Mouse (Mus musculus) heart, postnatal 0 days (tissue): ENCODE measurements at regions not wholly inside any gene's neighbourhood (a gene's known extent, or its start where the extent isn't known, plus 50 kb on each side); places are given as distances from the start of the nearest gene placed in this dataset.
"Not testable (repeated sequence)": the region's sequence is repeated elsewhere in the genome, so short reads cannot be mapped to it uniquely, and the experiment has no call there.

Source experiments
- ATAC-seq: fragments of 200-750 bp; cut with Nextera tagmentation; 2 replicates; pipeline ENCODE4 v1.8.0; 2017; ENCODE audit warnings: low read depth, moderate number of reproducible peaks, moderate library complexity; ENCODE audit not compliant: insufficient read depth
- DNase-seq: peaks from one replicate; pipeline ENCODE4 v3.0.0-alpha.2; 2016; ENCODE audit warnings: low spot score
- H3K27ac ChIP-seq: fragments of 300-500 bp; sonication (generic); 2 replicates; pipeline ENCODE4 v1.5.1; 2014; ENCODE audit warnings: low read depth, mild to moderate bottlenecking
- H3K27me3 ChIP-seq: fragments of 300-500 bp; sonication (generic); 2 replicates; pipeline ENCODE4 v1.6.1; 2014; ENCODE audit warnings: low read length, mixed read lengths; ENCODE audit not compliant: control insufficient read depth, insufficient read depth
- H3K36me3 ChIP-seq: fragments of 300-500 bp; sonication (generic); replicated peaks from 2 replicates; pipeline ENCODE4 v1.6.1; 2014; ENCODE audit warnings: low read length, mixed read lengths; ENCODE audit not compliant: control insufficient read depth, insufficient read depth
- H3K4me1 ChIP-seq: fragments of 300-500 bp; sonication (generic); 2 replicates; pipeline ENCODE4 v1.6.1; 2014; ENCODE audit warnings: antibody characterized with exemption; ENCODE audit not compliant: control insufficient read depth, insufficient read depth
- H3K4me2 ChIP-seq: fragments of 300-500 bp; sonication (generic); 2 replicates; pipeline ENCODE4 v1.6.1; 2014; ENCODE audit warnings: low read depth, mild to moderate bottlenecking, low read length, moderate library complexity
- H3K4me3 ChIP-seq: fragments of 300-500 bp; sonication (generic); 2 replicates; pipeline ENCODE4 v1.5.1; 2014; ENCODE audit warnings: low read depth, low read length
- H3K9ac ChIP-seq: fragments of 300-500 bp; sonication (generic); replicated peaks from 2 replicates; pipeline ENCODE4 v1.6.1; 2014; ENCODE audit warnings: low read depth, low read length, mixed read lengths
- H3K9me3 ChIP-seq: fragments of 300-500 bp; sonication (generic); replicated peaks from 2 replicates; pipeline ENCODE4 v1.6.1; 2016; ENCODE audit warnings: low read length; ENCODE audit not compliant: control insufficient read depth
- CTCF ChIP-seq: IDR thresholded peaks from 2 replicates; pipeline ENCODE4 v1.5.1; 2016; ENCODE audit warnings: antibody characterized with exemption, control low read depth, low read depth
- EP300 ChIP-seq: IDR thresholded peaks from 2 replicates; pipeline ENCODE4 v1.6.1; 2016; ENCODE audit warnings: antibody characterized with exemption, low read depth
- WGBS: fragments of 180-500 bp; shearing (Covaris S2); extraction: QIAGEN DNeasy Blood & Tissue Kit; methylation state at CpG from one replicate; pipeline ENCODE4 v1.1.7; 2014; 5-methylcytosine and 5-hydroxymethylcytosine counted together

- Histone ChIP-seq H3K4me2 (peak overlapping the region; percentile 36), H3K9me3 (no peaks in the 10 kb centered on the region), H3K4me1 (no peaks in the 10 kb centered on the region), H3K4me3 (peak overlapping the region; percentile 8; the same call in 1 of the 2 replicates), H3K9ac (no peak overlapping the region), H3K27me3 (no peaks in the 10 kb centered on the region), H3K36me3 (no peaks in the 10 kb centered on the region), H3K27ac (no peak overlapping the region)
- TF ChIP-seq CTCF (peak; percentile 65), EP300 (no peak)
- 5% methylated on average over 10 of the region's 10 CpGs for WGBS
- ATAC-seq, result no peak
- peak; percentile 67 for DNase-seq
Measured at GRCm38 (mm10) chr16:65629186-65629585, 66.7 kb upstream of the Chmp2b start.

- H3K9ac ChIP-seq, result no peak overlapping the region
- no peaks in the 10 kb centered on the region for H3K9me3 ChIP-seq
- H3K4me2 ChIP-seq, result no peak overlapping the region
- no peak for TF ChIP-seq EP300
- TF ChIP-seq CTCF, result no peak
- H3K27ac ChIP-seq, result no peak overlapping the region
- 37% methylated on average over 5 of the region's 5 CpGs for WGBS
- no peaks in the 10 kb centered on the region for H3K4me1 ChIP-seq
- no peaks in the 10 kb centered on the region for H3K27me3 ChIP-seq
- DNase-seq (no peak), ATAC-seq (no peak)
- no peak overlapping the region for H3K4me3 ChIP-seq
- no peaks in the 10 kb centered on the region for H3K36me3 ChIP-seq
Measured at GRCm38 (mm10) chr16:65631680-65632079, 69.2 kb upstream of the Chmp2b start.

- H3K27ac ChIP-seq, H3K9me3 ChIP-seq, H3K4me3 ChIP-seq, H3K4me1 ChIP-seq, H3K9ac ChIP-seq, H3K27me3 ChIP-seq, H3K4me2 ChIP-seq, DNase-seq, ATAC-seq, H3K36me3 ChIP-seq: not testable (repeated sequence)
- 72% methylated on average over 3 of the region's 3 CpGs for WGBS
Measured at GRCm38 (mm10) chr16:65646741-65647140, 84.2 kb upstream of the Chmp2b start.

- Histone ChIP-seq H3K36me3 (no peaks in the 10 kb centered on the region), H3K4me1 (no peaks in the 10 kb centered on the region), H3K4me2 (no peak overlapping the region), H3K27ac (no peak overlapping the region), H3K4me3 (no peak overlapping the region), H3K9me3 (no peaks in the 10 kb centered on the region), H3K27me3 (no peaks in the 10 kb centered on the region), H3K9ac (no peak overlapping the region)
- 74% methylated on average over 3 of the region's 3 CpGs for WGBS
- ATAC-seq (no peak), DNase-seq (no peak)
- TF ChIP-seq CTCF (no peak), EP300 (no peak)
Measured at GRCm38 (mm10) chr16:65649061-65649460, 86.5 kb upstream of the Chmp2b start.

- Histone ChIP-seq H3K27ac (no peak overlapping the region), H3K9me3 (no peaks in the 10 kb centered on the region), H3K9ac (no peak overlapping the region), H3K4me2 (no peak overlapping the region), H3K4me1 (no peaks in the 10 kb centered on the region), H3K27me3 (no peaks in the 10 kb centered on the region), H3K36me3 (no peaks in the 10 kb centered on the region), H3K4me3 (no peak overlapping the region)
- ATAC-seq (no peak), DNase-seq (no peak)
- no peak for TF ChIP-seq EP300
- no peak for TF ChIP-seq CTCF
Measured at GRCm38 (mm10) chr16:65655490-65655889, 93.0 kb upstream of the Chmp2b start.

GRCm38 (mm10) chr16:65657829-65658228 lies 95.3 kb upstream of the Chmp2b start:
- Histone ChIP-seq H3K27me3 (no peaks in the 10 kb centered on the region), H3K9me3 (no peaks in the 10 kb centered on the region), H3K4me1 (no peaks in the 10 kb centered on the region), H3K4me2 (no peak overlapping the region), H3K36me3 (no peaks in the 10 kb centered on the region), H3K4me3 (no peak overlapping the region), H3K27ac (no peak overlapping the region), H3K9ac (no peak overlapping the region)
- 58% methylated on average over 2 of the region's 2 CpGs for WGBS
- TF ChIP-seq CTCF (no peak), EP300 (no peak)
- DNase-seq (no peak), ATAC-seq (no peak)
